Mouse (Mus musculus): ENCODE measurements around the gene Ros1. TPM values are rescaled to one million over a fixed set of nuclear protein-coding genes. Genes with fewer than 3 reads are reported as not detected.
A peak's percentile ranks its signal among the peaks of the same experiment; 100 is the strongest.

The Ros1 gene
- polyA plus RNA-seq, 1 experiment from 2014 or later: 0.87 TPM

- 26% methylated on average over 4 of the region's 4 CpGs for WGBS
- DNase-seq (ENCODE audit: low spot score): no peak
- no peak overlapping the region for H3K27ac ChIP-seq (ENCODE audit: low read depth)
These were observed 20.7 kb downstream of the Ros1 start for GRCm38 (mm10) chr10:52174376-52174775.

DNA sequence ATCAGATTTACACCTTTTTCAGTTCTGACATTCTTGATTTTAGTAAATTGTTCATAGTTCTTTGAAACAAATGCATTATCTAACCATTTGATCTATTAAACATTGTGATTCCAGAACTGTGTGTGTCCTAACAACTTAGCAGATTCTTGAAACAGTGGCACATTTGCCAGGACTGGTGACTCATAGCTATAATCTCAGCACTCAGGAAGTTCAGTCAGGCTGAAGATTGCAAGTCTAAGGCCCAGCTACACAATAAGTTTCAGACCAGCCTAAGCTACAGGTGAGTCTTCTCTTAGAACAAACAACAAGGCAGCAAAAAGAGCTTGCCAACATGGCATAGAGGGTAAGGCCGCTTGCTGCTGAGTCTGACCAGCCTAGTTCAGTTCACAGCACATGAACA lies 24.6 kb downstream of the Ros1 start:
- Histone ChIP-seq H3K4me3 (ENCODE audit: low read depth, low read length) (no peak overlapping the region), H3K27ac (ENCODE audit: low read depth) (no peak overlapping the region), H3K4me1 (replicated peaks; ENCODE audit: control insufficient read depth, insufficient read depth, low read length) (0 out of 2 replicates have a peak, but pooled peaks cover 4% of the 10 kb centered on the region), H3K4me2 (ENCODE audit: low read length) (no peak overlapping the region), H3K36me3 (ENCODE audit: control insufficient read depth, insufficient read depth, low read length) (no peaks in the 10 kb centered on the region), H3K9ac (ENCODE audit: low read length) (no peak overlapping the region), H3K27me3 (replicated peaks; ENCODE audit: control insufficient read depth, insufficient read depth, low read length) (no peaks in the 10 kb centered on the region), H3K9me3 (ENCODE audit: control insufficient read depth, low read length) (no peaks in the 10 kb centered on the region)
- ATAC-seq (replicated peaks; ENCODE audit: low FRiP score, low TSS enrichment, low read depth) (no peak), DNase-seq (ENCODE audit: low spot score) (no peak)
- WGBS: 100% methylated on average over 1 of the region's 1 CpGs

More at GRCm38 (mm10) chr10:52174376-52174775, 20.7 kb downstream of the Ros1 start:
- Histone ChIP-seq H3K4me1 (replicated peaks; ENCODE audit: control insufficient read depth, insufficient read depth, low read length) (0 out of 2 replicates have a peak, but pooled peaks cover 4% of the 10 kb centered on the region), H3K9me3 (ENCODE audit: control insufficient read depth, low read length) (no peaks in the 10 kb centered on the region), H3K27me3 (replicated peaks; ENCODE audit: control insufficient read depth, insufficient read depth, low read length) (no peaks in the 10 kb centered on the region), H3K4me2 (ENCODE audit: low read length) (no peak overlapping the region), H3K9ac (ENCODE audit: low read length) (no peak overlapping the region), H3K4me3 (ENCODE audit: low read depth, low read length) (no peak overlapping the region), H3K36me3 (ENCODE audit: control insufficient read depth, insufficient read depth, low read length) (no peaks in the 10 kb centered on the region)
- ATAC-seq (replicated peaks; ENCODE audit: low FRiP score, low TSS enrichment, low read depth): peak; percentile 87

DNA sequence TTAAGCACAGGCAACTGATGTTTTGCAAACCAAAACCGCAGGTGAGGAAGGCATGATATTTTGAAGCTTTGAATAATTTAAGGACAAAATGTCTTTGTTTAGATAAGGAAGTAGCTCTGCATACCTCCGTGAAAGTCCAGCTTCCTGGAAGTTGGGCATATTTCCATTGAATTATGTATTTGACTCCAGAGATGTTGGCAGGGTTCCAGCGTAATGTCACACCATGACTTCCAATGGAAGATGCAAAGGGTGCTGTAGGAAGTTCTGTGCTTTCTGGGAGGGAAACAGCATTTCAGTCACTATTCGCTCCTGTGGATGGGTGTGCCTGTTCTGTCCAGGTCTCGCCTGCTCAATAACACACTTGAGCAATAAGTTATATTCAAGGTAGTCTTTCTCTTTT lies 25.2 kb downstream of the Ros1 start:
- H3K9me3 ChIP-seq (ENCODE audit: control insufficient read depth, low read length): no peaks in the 10 kb centered on the region
- DNase-seq (ENCODE audit: low spot score): no peak
- H3K27me3 ChIP-seq (replicated peaks; ENCODE audit: control insufficient read depth, insufficient read depth, low read length): no peaks in the 10 kb centered on the region
- ATAC-seq (replicated peaks; ENCODE audit: low FRiP score, low TSS enrichment, low read depth): no peak
- H3K27ac ChIP-seq (ENCODE audit: low read depth): no peak overlapping the region
- H3K4me2 ChIP-seq (ENCODE audit: low read length): no peak overlapping the region
- 0 out of 2 replicates have a peak, but pooled peaks cover 4% of the 10 kb centered on the region for H3K4me1 ChIP-seq (replicated peaks; ENCODE audit: control insufficient read depth, insufficient read depth, low read length)
- 55% methylated on average over 5 of the region's 5 CpGs for WGBS
- H3K4me3 ChIP-seq (ENCODE audit: low read depth, low read length): no peak overlapping the region
- H3K9ac ChIP-seq (ENCODE audit: low read length): no peak overlapping the region
- H3K36me3 ChIP-seq (ENCODE audit: control insufficient read depth, insufficient read depth, low read length): no peaks in the 10 kb centered on the region

- no peaks in the 10 kb centered on the region for H3K9me3 ChIP-seq (ENCODE audit: control insufficient read depth, low read length)
- H3K27ac ChIP-seq (ENCODE audit: low read depth): no peak overlapping the region
- ATAC-seq (replicated peaks; ENCODE audit: low FRiP score, low TSS enrichment, low read depth) (no peak), DNase-seq (ENCODE audit: low spot score) (no peak)
- no peaks in the 10 kb centered on the region for H3K27me3 ChIP-seq (replicated peaks; ENCODE audit: control insufficient read depth, insufficient read depth, low read length)
- no peaks in the 10 kb centered on the region for H3K36me3 ChIP-seq (ENCODE audit: control insufficient read depth, insufficient read depth, low read length)
- WGBS: 44% methylated on average over 1 of the region's 1 CpGs
- H3K9ac ChIP-seq (ENCODE audit: low read length): no peak overlapping the region
- H3K4me3 ChIP-seq (ENCODE audit: low read depth, low read length): no peak overlapping the region
- no peak overlapping the region for H3K4me2 ChIP-seq (ENCODE audit: low read length)
- H3K4me1 ChIP-seq (replicated peaks; ENCODE audit: control insufficient read depth, insufficient read depth, low read length): 0 out of 2 replicates have a peak, but pooled peaks cover 4% of the 10 kb centered on the region
These were observed 29.7 kb downstream of the Ros1 start for GRCm38 (mm10) chr10:52165376-52165775.

- H3K4me1 ChIP-seq (replicated peaks; ENCODE audit: control insufficient read depth, insufficient read depth, low read length): no peaks in the 10 kb centered on the region
- H3K4me3 ChIP-seq (ENCODE audit: low read depth, low read length): no peak overlapping the region
- no peak overlapping the region for H3K4me2 ChIP-seq (ENCODE audit: low read length)
- ATAC-seq (replicated peaks; ENCODE audit: low FRiP score, low TSS enrichment, low read depth): no peak
- no peaks in the 10 kb centered on the region for H3K36me3 ChIP-seq (ENCODE audit: control insufficient read depth, insufficient read depth, low read length)
- H3K9ac ChIP-seq (ENCODE audit: low read length): no peak overlapping the region
- DNase-seq (ENCODE audit: low spot score): no peak
- WGBS: 48% methylated on average over 3 of the region's 3 CpGs
- no peaks in the 10 kb centered on the region for H3K27me3 ChIP-seq (replicated peaks; ENCODE audit: control insufficient read depth, insufficient read depth, low read length)
- H3K27ac ChIP-seq (ENCODE audit: low read depth): no peak overlapping the region
- H3K9me3 ChIP-seq (ENCODE audit: control insufficient read depth, low read length): no peaks in the 10 kb centered on the region
These were observed 34.4 kb downstream of the Ros1 start for GRCm38 (mm10) chr10:52160604-52161003.

DNA sequence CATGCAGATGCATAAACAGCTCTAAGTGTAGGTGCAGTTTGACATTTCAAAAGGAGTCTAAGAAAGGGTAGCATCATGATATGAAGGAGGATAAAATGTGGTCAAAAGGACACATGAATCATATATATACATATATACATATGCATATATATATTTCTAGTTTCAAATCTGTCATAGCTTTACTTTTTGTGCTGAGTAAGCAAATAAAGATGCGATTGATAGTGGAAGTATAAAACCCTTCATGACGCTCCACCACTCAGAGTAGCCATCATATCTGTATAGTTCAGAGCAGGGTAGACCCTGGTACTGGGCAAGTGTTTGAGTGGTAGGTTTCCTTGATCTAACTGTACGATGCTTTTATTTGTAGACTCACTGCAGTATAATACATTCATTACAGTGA lies 35.3 kb downstream of the Ros1 start:
- Histone ChIP-seq H3K9ac (ENCODE audit: low read length) (no peak overlapping the region), H3K4me3 (ENCODE audit: low read depth, low read length) (no peak overlapping the region), H3K4me1 (replicated peaks; ENCODE audit: control insufficient read depth, insufficient read depth, low read length) (no peaks in the 10 kb centered on the region), H3K36me3 (ENCODE audit: control insufficient read depth, insufficient read depth, low read length) (no peaks in the 10 kb centered on the region), H3K27me3 (replicated peaks; ENCODE audit: control insufficient read depth, insufficient read depth, low read length) (no peaks in the 10 kb centered on the region), H3K4me2 (ENCODE audit: low read length) (no peak overlapping the region), H3K9me3 (ENCODE audit: control insufficient read depth, low read length) (no peaks in the 10 kb centered on the region), H3K27ac (ENCODE audit: low read depth) (no peak overlapping the region)
- 91% methylated on average over 3 of the region's 3 CpGs for WGBS
- ATAC-seq (replicated peaks; ENCODE audit: low FRiP score, low TSS enrichment, low read depth) (no peak), DNase-seq (ENCODE audit: low spot score) (no peak)

GRCm38 (mm10) chr10:52133354-52134074 lies 61.5 kb downstream of the Ros1 start:
- Histone ChIP-seq H3K9me3 (ENCODE audit: control insufficient read depth, low read length) (no peaks in the 10 kb centered on the region), H3K36me3 (ENCODE audit: control insufficient read depth, insufficient read depth, low read length) (no peaks in the 10 kb centered on the region), H3K4me2 (ENCODE audit: low read length) (no peak overlapping the region), H3K4me1 (replicated peaks; ENCODE audit: control insufficient read depth, insufficient read depth, low read length) (no peaks in the 10 kb centered on the region), H3K4me3 (ENCODE audit: low read depth, low read length) (no peak overlapping the region), H3K9ac (ENCODE audit: low read length) (no peak overlapping the region), H3K27ac (ENCODE audit: low read depth) (no peak overlapping the region), H3K27me3 (replicated peaks; ENCODE audit: control insufficient read depth, insufficient read depth, low read length) (no peaks in the 10 kb centered on the region)
- peak; percentile 36; the same call in 1 of the 2 replicates for ATAC-seq (replicated peaks; ENCODE audit: low FRiP score, low TSS enrichment, low read depth)
- no peak for DNase-seq (ENCODE audit: low spot score)
- 20% methylated on average over 4 of the region's 4 CpGs for WGBS

GRCm38 (mm10) chr10:52130762-52131161 lies 64.3 kb downstream of the Ros1 start:
- no peak overlapping the region for H3K9ac ChIP-seq (ENCODE audit: low read length)
- H3K27me3 ChIP-seq (replicated peaks; ENCODE audit: control insufficient read depth, insufficient read depth, low read length): no peaks in the 10 kb centered on the region
- ATAC-seq (replicated peaks; ENCODE audit: low FRiP score, low TSS enrichment, low read depth): no peak
- no peak overlapping the region for H3K4me3 ChIP-seq (ENCODE audit: low read depth, low read length)
- H3K4me2 ChIP-seq (ENCODE audit: low read length): no peak overlapping the region
- H3K9me3 ChIP-seq (ENCODE audit: control insufficient read depth, low read length): no peaks in the 10 kb centered on the region
- no peaks in the 10 kb centered on the region for H3K4me1 ChIP-seq (replicated peaks; ENCODE audit: control insufficient read depth, insufficient read depth, low read length)
- DNase-seq (ENCODE audit: low spot score): no peak
- 60% methylated on average over 2 of the region's 2 CpGs for WGBS
- H3K36me3 ChIP-seq (ENCODE audit: control insufficient read depth, insufficient read depth, low read length): no peaks in the 10 kb centered on the region
- no peak overlapping the region for H3K27ac ChIP-seq (ENCODE audit: low read depth)

- ATAC-seq (replicated peaks; ENCODE audit: low FRiP score, low TSS enrichment, low read depth) (no peak), DNase-seq (ENCODE audit: low spot score) (no peak)
- H3K4me3 ChIP-seq (ENCODE audit: low read depth, low read length): no peak overlapping the region
- H3K4me1 ChIP-seq (replicated peaks; ENCODE audit: control insufficient read depth, insufficient read depth, low read length): no peaks in the 10 kb centered on the region
- no peaks in the 10 kb centered on the region for H3K36me3 ChIP-seq (ENCODE audit: control insufficient read depth, insufficient read depth, low read length)
- no peak overlapping the region for H3K9ac ChIP-seq (ENCODE audit: low read length)
- H3K27ac ChIP-seq (ENCODE audit: low read depth): no peak overlapping the region
- no peaks in the 10 kb centered on the region for H3K9me3 ChIP-seq (ENCODE audit: control insufficient read depth, low read length)
- H3K27me3 ChIP-seq (replicated peaks; ENCODE audit: control insufficient read depth, insufficient read depth, low read length): no peaks in the 10 kb centered on the region
- H3K4me2 ChIP-seq (ENCODE audit: low read length): no peak overlapping the region
- WGBS: 51% methylated on average over 5 of the region's 5 CpGs
These were observed 66.1 kb downstream of the Ros1 start for GRCm38 (mm10) chr10:52128874-52129412.
